Mouse (Mus musculus) heart, embryonic 14.5 days (tissue): ENCODE measurements around the gene Lrrc32. TPM values are rescaled to one million over a fixed set of nuclear protein-coding genes. Genes with fewer than 3 reads are reported as not detected.
A peak's percentile ranks its signal among the peaks of the same experiment; 100 is the strongest.

Source experiments
- ATAC-seq: fragments of 200-750 bp; cut with Nextera tagmentation; 2 replicates; pipeline ENCODE4 v1.8.0; 2017; ENCODE audit warnings: low read depth, moderate TSS enrichment; ENCODE audit not compliant: insufficient number of reproducible peaks, insufficient read depth, low FRiP score
- H3K27ac ChIP-seq, 2 experiments: fragments of 200-500 bp in 1 of 2; fragments of 300-500 bp in 1 of 2; sonication (generic) in 1 of 2; replicated peaks in 1 of 2; 2 replicates each; pipeline ENCODE4 v1.5.1; 2012 to 2014; ENCODE audit warnings: low read depth in 2 of 2, low read length in 2 of 2, control low read depth in 1 of 2, mild to moderate bottlenecking in 1 of 2, mixed read lengths in 1 of 2; ENCODE audit not compliant: control insufficient read depth in 1 of 2, insufficient read depth in 1 of 2
- H3K27me3 ChIP-seq: fragments of 300-500 bp; sonication (generic); 2 replicates; pipeline ENCODE4 v1.6.1; 2014; ENCODE audit warnings: mild to moderate bottlenecking, low read length, control low read depth; ENCODE audit not compliant: control insufficient read depth, insufficient read depth
- H3K36me3 ChIP-seq: fragments of 300-500 bp; sonication (generic); 2 replicates; pipeline ENCODE4 v1.6.1; 2014; ENCODE audit warnings: mild to moderate bottlenecking, control low read depth, low read length, mixed read lengths; ENCODE audit not compliant: control insufficient read depth, insufficient read depth
- H3K4me1 ChIP-seq, 2 experiments: fragments of 200-500 bp in 1 of 2; fragments of 300-500 bp in 1 of 2; sonication (generic) in 1 of 2; 2 replicates each; pipeline ENCODE4 v1.6.1; 2012 to 2014; ENCODE audit warnings: low read length in 2 of 2, control low read depth in 1 of 2, mixed read lengths in 1 of 2; ENCODE audit not compliant: control insufficient read depth in 2 of 2, insufficient read depth in 2 of 2
- H3K4me2 ChIP-seq: fragments of 300-500 bp; sonication (generic); 2 replicates; pipeline ENCODE4 v1.6.1; 2014; ENCODE audit warnings: mild to moderate bottlenecking, low read length
- H3K4me3 ChIP-seq, 2 experiments: fragments of 200-500 bp in 1 of 2; fragments of 300-500 bp in 1 of 2; sonication (generic) in 1 of 2; 2 replicates each; pipeline ENCODE4 v1.5.1; 2012 to 2014; ENCODE audit warnings: low read length in 2 of 2, mild to moderate bottlenecking in 2 of 2, control low read depth in 1 of 2, low read depth in 1 of 2, moderate library complexity in 1 of 2; ENCODE audit not compliant: control insufficient read depth in 1 of 2, insufficient read depth in 1 of 2
- H3K9ac ChIP-seq: fragments of 300-500 bp; sonication (generic); 2 replicates; pipeline ENCODE4 v1.6.1; 2014; ENCODE audit warnings: mild to moderate bottlenecking, low read length
- H3K9me3 ChIP-seq: fragments of 300-500 bp; sonication (generic); 2 replicates; pipeline ENCODE4 v1.6.1; 2016; ENCODE audit warnings: low read length, control low read depth; ENCODE audit not compliant: control insufficient read depth
- WGBS: fragments of 180-500 bp; shearing (Covaris S2); extraction: QIAGEN DNeasy Blood & Tissue Kit; methylation state at CpG from one replicate; pipeline ENCODE4 v1.1.7; 2014; 5-methylcytosine and 5-hydroxymethylcytosine counted together
- polyA plus RNA-seq: library from polyadenylated mRNA; unstranded; fragments of >200 nt; fragmentation: Nextera tagmentation; extraction: Ambion mirVana; gene quantifications from 2 replicates; pipeline ENCODE4 v1.2.1, GENCODE M21; 2014

Lrrc32 gene
- polyA plus RNA-seq, 1 experiment from 2014 or later: 6.9 TPM

GRCm38 (mm10) chr7:98489623-98490084, 571 bp downstream of the Lrrc32 start:
- H3K27ac ChIP-seq: no peak overlapping the region
- H3K27me3 ChIP-seq: peaks cover 3% of the 10 kb centered on the region; the same call in 1 of the 2 replicates
- no peaks in the 10 kb centered on the region for H3K36me3 ChIP-seq
- H3K9me3 ChIP-seq: no peaks in the 10 kb centered on the region
- WGBS: 0% methylated on average over 49 of the region's 50 CpGs
- ATAC-seq: peak; percentile 63
- peak overlapping the region; percentile 42 to 61 for H3K4me3 ChIP-seq
- peak overlapping the region; percentile 48 for H3K9ac ChIP-seq
- H3K4me1 ChIP-seq: peaks cover 28 to 43% of the 10 kb centered on the region in 2 experiments
- H3K4me2 ChIP-seq: peak overlapping the region; percentile 93

- no peak for ATAC-seq
- Histone ChIP-seq H3K9ac (peak overlapping the region; percentile 48), H3K36me3 (peaks cover 4% of the 10 kb centered on the region; the same call in 1 of the 2 replicates), H3K27ac (no peak overlapping the region), H3K4me2 (peak overlapping the region; percentile 93), H3K4me3 (peak overlapping the region; percentile 42 to 61), H3K4me1 (peaks cover 28 to 43% of the 10 kb centered on the region in 2 experiments), H3K9me3 (no peaks in the 10 kb centered on the region), H3K27me3 (peaks cover 3% of the 10 kb centered on the region; the same call in 1 of the 2 replicates)
- 54% methylated on average over 4 of the region's 4 CpGs for whole genome bisulfite sequencing
Measured at GRCm38 (mm10) chr7:98490328-98490727, 1.2 kb downstream of the Lrrc32 start.

GRCm38 (mm10) chr7:98490911-98491310, 1.8 kb downstream of the Lrrc32 start:
- 89% methylated on average over 6 of the region's 6 CpGs for WGBS

GRCm38 (mm10) chr7:98491451-98492200, 2.5 kb downstream of the Lrrc32 start:
- no peak for ATAC-seq
- H3K9me3 ChIP-seq: no peaks in the 10 kb centered on the region
- H3K4me2 ChIP-seq: peak overlapping the region; percentile 93
- WGBS: 69% methylated on average over 9 of the region's 9 CpGs
- no peak overlapping the region for H3K4me3 ChIP-seq
- no peak overlapping the region for H3K27ac ChIP-seq
- H3K27me3 ChIP-seq: peaks cover 3% of the 10 kb centered on the region; the same call in 1 of the 2 replicates
- H3K4me1 ChIP-seq: peaks cover 21 to 31% of the 10 kb centered on the region in 2 experiments
- no peak overlapping the region; the same call in 1 of the 2 replicates for H3K9ac ChIP-seq
- H3K36me3 ChIP-seq: peaks cover 7% of the 10 kb centered on the region; the same call in 1 of the 2 replicates

More at GRCm38 (mm10) chr7:98490911-98491310, 1.8 kb downstream of the Lrrc32 start:
- Histone ChIP-seq H3K4me1 (peaks cover 24 to 37% of the 10 kb centered on the region in 2 experiments), H3K4me2 (peak overlapping the region; percentile 93), H3K36me3 (peaks cover 7% of the 10 kb centered on the region; the same call in 1 of the 2 replicates), H3K27me3 (peaks cover 3% of the 10 kb centered on the region; the same call in 1 of the 2 replicates), H3K9ac (0 out of 2 replicates have a peak overlapping the region, but pooled peaks have one; percentile 48), H3K9me3 (no peaks in the 10 kb centered on the region), H3K27ac (no peak overlapping the region), H3K4me3 (0 out of 4 replicates have a peak overlapping the region, but pooled peaks of 1 of the 2 experiments have one; percentile 42)
- no peak for ATAC-seq

- WGBS: 57% methylated on average over 5 of the region's 5 CpGs
- peak overlapping the region; percentile 36 for H3K4me2 ChIP-seq
- H3K4me1 ChIP-seq: peaks cover 21 to 30% of the 10 kb centered on the region in 2 experiments
- no peak overlapping the region for H3K4me3 ChIP-seq
- H3K9me3 ChIP-seq: no peaks in the 10 kb centered on the region
- H3K9ac ChIP-seq: no peak overlapping the region; the same call in 1 of the 2 replicates
- H3K27me3 ChIP-seq: peaks cover 3% of the 10 kb centered on the region; the same call in 1 of the 2 replicates
- H3K36me3 ChIP-seq: peaks cover 7% of the 10 kb centered on the region; the same call in 1 of the 2 replicates
- H3K27ac ChIP-seq: no peak overlapping the region
- no peak for ATAC-seq
Measured at GRCm38 (mm10) chr7:98492331-98492730, 3.2 kb downstream of the Lrrc32 start.

GRCm38 (mm10) chr7:98493307-98493706, 4.2 kb downstream of the Lrrc32 start:
- peaks cover 21 to 30% of the 10 kb centered on the region in 2 experiments for H3K4me1 ChIP-seq

GRCm38 (mm10) chr7:98493901-98494480, 4.9 kb downstream of the Lrrc32 start:
- Histone ChIP-seq H3K4me2 (no peak overlapping the region), H3K36me3 (peaks cover 13% of the 10 kb centered on the region; the same call in 1 of the 2 replicates), H3K27me3 (peaks cover 3% of the 10 kb centered on the region; the same call in 1 of the 2 replicates), H3K9ac (no peak overlapping the region), H3K9me3 (no peaks in the 10 kb centered on the region), H3K27ac (no peak overlapping the region), H3K4me1 (peaks cover 21 to 28% of the 10 kb centered on the region in 2 experiments), H3K4me3 (no peak overlapping the region)
- WGBS: 53% methylated on average over 18 of the region's 18 CpGs
- ATAC-seq: no peak

More at GRCm38 (mm10) chr7:98493307-98493706, 4.2 kb downstream of the Lrrc32 start:
- Histone ChIP-seq H3K4me3 (no peak overlapping the region), H3K9ac (no peak overlapping the region), H3K27me3 (peaks cover 3% of the 10 kb centered on the region; the same call in 1 of the 2 replicates), H3K36me3 (peaks cover 9% of the 10 kb centered on the region; the same call in 1 of the 2 replicates), H3K27ac (no peak overlapping the region), H3K4me2 (no peak overlapping the region), H3K9me3 (no peaks in the 10 kb centered on the region)
- WGBS: 36% methylated on average over 2 of the region's 2 CpGs
- no peak for ATAC-seq
